Mouse (Mus musculus) cerebellum, postnatal 14 days (tissue): ENCODE data around the gene Lexm.

Experiments used
- DNase-seq, 2 experiments: peaks; one replicate each; pipeline ENCODE4 v3.0.0; 2021; ENCODE audit warnings: mixed read lengths in 2 of 2

Lexm gene

GRCm38 (mm10) chr4:106617056-106617455, at the start of gene Lexm:
Lexm (minus strand) TSS chr4:106617241.
- no peak for DNase-seq

GRCm38 (mm10) chr4:106666546-106666945, 49.5 kb upstream of the Lexm start:
- no peak for DNase-seq

GRCm38 (mm10) chr4:106665673-106666072, 48.6 kb upstream of the Lexm start:
- no peak for DNase-seq

GRCm38 (mm10) chr4:106665269-106665668, 48.2 kb upstream of the Lexm start:
- no peak for DNase-seq

DNA sequence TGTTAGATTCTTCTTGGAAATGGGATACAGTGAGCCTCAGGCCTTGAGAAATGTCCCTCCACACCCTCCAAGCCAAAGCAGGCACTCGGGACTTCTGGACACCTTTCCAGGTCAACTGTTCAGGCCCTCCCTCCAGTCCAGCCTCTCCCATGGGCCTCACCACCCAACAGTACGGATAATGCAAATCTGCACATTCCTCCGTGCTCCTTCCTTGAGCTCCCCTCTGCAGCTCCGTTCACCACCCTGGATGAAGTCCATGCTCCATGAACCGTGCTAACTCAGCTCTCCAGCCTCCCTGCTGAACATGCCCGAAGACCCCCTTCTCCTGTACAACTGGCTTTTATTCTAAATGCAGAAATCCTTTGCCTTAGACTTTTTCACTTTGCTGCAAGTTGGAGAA, 47.7 kb upstream of the Lexm start:
- DNase-seq = no peak

GRCm38 (mm10) chr4:106663956-106664470, 47.0 kb upstream of the Lexm start:
- DNase-seq = no peak

DNA sequence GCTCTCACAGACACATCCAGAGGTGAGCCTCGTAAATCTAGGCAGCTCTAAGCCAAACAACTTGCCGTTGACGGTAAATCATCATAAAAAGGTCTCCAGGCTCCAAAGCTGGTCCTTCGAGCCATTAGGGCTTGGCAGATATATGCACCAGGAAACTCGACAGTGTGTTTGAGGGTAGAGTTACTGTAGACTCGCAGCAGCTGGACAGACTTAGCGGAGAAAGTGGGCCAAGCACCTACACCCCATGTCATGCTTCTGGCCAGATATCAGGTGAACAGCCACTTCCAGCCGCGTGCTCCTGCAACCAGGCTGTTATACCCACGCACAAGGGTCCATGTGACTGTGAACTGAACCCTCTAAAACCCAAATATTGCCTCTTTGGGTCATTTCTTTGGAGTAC, 38.6 kb upstream of the Lexm start:
- no peak for DNase-seq

GRCm38 (mm10) chr4:106653051-106653450, 36.0 kb upstream of the Lexm start:
- DNase-seq = no peak

DNA sequence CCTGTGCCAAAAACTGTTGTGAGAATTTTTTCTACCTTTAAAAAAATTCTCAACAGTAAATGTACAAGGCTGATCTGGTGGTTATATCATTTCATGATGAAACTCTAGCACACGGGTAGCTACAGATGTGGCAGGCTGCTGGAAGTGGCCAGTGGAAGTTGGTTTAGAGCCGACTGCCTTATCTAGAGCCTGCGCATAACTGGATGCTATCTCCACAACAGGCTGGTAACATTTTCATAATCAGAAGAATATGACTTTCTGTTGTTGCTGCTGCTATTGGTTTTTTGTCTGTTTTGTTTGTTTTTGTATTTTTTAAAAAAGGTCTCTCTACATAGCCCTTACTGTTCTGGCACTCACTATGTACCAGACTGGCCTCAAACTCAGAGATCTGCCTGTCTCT, 35.5 kb upstream of the Lexm start:
- DNase-seq = no peak

DNA sequence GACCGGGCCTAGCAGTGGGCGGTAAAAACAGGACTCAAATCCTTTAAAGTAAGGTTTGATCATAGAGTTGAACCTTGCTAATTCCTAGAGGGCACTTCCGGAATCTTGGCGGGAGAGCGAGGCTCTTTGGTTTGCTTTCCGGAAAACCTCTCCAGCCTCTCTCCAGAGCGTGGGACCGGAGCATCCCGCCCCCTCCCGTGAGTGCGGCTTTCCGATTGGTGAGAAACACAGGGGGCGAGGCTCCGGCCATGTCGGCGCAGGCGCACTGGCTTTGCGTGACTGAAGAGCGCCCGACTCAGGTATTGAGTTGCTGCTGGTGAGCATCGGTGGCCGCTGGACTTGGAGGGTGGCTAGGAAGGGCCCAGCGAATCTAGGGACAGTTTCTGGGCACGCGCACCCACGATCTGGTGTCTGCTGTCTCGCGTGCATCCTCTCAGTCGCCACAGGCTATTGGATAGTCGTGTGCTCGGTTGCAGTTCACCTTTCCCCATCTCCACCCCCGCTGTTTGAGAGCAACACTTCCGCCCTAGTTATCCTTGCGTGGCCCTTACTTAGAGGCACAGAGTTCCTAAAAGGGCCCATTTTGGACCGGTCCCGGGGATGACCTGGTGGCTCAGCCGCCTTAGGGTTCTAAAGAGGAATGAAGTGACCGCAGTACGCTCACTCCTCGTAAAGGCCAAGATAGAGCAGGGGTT, 33.9 kb upstream of the Lexm start, which contains the start of gene Pars2:
Pars2 (plus strand) TSS at position 237 of the 695 bp plus-strand sequence.
- peak; percentile 99 for DNase-seq

GRCm38 (mm10) chr4:106647137-106647536, 30.1 kb upstream of the Lexm start:
- DNase-seq = no peak

DNA sequence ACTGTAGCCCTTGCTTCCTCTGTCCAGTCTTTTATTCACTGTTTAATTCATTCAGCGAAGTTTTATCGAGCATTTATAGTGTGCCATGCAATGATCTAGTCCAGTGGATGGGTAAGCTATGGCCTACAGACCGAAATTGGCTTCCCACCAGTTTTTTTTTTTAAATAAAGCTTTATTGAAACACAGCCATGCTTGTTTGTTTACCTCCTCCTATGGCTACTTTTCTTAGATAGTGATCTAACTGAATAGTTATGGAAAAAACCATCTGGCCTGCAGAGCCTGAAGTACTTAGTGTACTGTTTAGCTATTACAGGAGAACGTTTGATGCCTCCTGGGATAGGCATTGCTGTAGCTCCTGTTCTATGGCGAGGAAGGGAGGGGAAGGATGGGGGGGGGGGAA, 28.8 kb upstream of the Lexm start:
- no peak for DNase-seq

- no peak for DNase-seq
Observed at GRCm38 (mm10) chr4:106644218-106644610, 27.2 kb upstream of the Lexm start.

GRCm38 (mm10) chr4:106643483-106644217, 26.6 kb upstream of the Lexm start:
- no peak for DNase-seq

GRCm38 (mm10) chr4:106634086-106634479, 17.0 kb upstream of the Lexm start:
- no peak for DNase-seq

- DNase-seq = peak; percentile 49 to 68
Observed at GRCm38 (mm10) chr4:106633281-106634085, 16.4 kb upstream of the Lexm start.

- no peak for DNase-seq
Observed at GRCm38 (mm10) chr4:106632313-106632712, 15.3 kb upstream of the Lexm start.

DNA sequence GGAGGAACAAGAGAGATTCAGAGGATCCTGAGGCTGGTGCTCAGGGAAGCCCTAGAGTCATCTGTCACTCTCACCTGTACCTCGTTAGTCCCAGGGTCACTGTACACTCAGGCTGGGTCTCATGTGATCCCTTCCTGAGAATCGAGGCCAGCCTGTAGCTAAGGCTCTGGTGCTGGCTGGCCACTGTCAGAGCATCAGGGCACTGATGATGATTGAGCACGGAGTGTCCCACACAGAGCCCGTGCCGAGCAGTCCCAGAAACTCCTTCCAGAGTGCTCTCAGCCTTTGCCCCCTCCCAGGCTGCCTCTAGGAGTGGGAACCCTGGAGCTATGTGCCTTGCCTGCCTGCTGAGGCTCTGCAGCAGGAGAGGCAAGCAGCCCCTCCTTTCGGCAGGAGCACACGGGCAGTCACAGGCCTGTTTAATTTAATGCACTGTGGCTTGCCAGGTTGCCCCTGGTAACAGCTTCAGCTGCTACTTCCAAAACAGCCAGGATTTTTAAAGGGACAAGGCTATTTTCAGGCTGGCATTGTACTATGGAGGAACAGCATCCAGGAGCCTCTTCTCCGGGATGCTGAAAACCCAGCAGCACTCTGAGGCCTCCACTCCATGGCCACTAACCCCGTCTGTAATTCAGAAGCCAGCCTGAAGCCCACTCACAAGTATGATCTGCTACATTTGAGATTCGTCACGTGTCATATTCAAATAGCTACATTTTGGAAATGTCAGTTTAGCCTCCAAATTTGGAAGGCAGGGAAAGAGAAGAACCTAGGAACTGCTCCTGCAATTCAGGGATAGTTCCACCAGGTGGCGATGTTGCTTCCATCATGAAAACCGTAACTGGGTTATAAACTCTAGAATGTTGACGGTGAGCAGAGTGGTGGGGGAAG, 13.5 kb upstream of the Lexm start:
- peak; percentile 89 to 94 for DNase-seq

DNA sequence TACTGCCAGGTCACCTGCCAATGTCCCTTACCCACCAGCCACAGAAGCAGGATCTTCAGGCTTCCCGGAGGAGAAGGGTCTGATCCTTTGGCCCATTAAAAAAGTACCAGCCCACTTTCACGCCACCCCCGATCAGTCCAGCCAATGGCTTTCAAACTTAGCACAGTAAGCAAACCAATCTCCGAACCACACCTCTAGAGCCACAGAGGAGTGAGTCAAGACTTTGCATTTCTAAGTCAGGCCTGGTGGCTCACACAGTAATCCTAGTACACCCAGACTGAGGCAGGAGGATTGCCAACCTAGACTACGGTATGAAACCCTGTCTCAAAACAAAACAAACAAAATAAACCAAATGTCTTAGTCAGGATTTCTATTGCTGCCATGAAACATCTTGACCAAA, 12.3 kb upstream of the Lexm start:
- DNase-seq = no peak

GRCm38 (mm10) chr4:106628650-106629360, 11.8 kb upstream of the Lexm start:
- no peak for DNase-seq

DNA sequence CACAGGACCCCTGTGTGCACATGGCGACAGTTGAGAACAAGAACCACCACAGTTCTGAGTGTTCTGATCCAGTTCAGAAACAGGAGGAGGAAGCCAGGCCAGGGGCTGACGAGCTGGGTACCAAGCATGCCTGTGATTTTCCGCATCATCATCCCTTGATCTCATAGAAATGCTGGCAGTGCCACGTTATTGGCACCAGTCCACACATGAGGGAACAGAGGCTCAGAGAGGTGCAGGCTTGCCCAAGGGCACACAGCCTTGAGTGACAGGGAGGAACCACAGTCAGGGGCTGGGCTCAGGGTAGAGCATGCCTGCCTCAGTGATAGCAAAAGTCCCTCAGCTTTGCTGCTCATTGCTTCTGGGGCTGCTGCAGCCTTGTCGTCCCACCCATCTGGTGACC, 10.8 kb upstream of the Lexm start:
- DNase-seq = peak; percentile 50 to 59

DNA sequence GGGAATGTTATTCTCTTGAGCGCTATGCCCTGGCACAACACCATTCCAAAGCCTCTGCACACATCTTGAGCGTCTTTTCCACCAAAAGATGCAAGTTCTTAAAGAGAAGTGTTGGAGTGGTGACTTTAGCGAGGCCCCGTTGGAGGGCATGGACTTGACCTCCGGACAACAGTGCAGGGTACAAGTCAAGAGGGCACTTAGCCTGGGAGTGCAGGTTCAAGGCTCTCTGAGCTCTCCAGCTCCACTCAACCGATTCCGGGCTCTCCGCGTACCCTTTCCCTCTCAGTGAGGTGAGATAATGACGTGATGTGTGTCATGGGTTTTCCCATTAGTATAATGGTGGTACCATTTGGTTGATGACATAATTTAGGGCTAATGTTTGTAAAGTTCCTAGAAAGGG, 7.2 kb upstream of the Lexm start:
- no peak for DNase-seq
